Mouse (Mus musculus) cerebellum, adult 2 months (tissue): ENCODE data around the gene S100a7a.

Experiments used
- CTCF ChIP-seq: fragments of 200-500 bp; IDR thresholded peaks from 2 replicates; pipeline ENCODE4 v1.5.1; 2011; ENCODE audit warnings: low read depth, mild to moderate bottlenecking, control low read depth, low read length, moderate library complexity, borderline replicate concordance; ENCODE audit not compliant: insufficient read depth
- POLR2A ChIP-seq: fragments of 200-500 bp; IDR thresholded peaks from 2 replicates; pipeline ENCODE4 v1.6.1; 2011; ENCODE audit warnings: low read length, control low read depth, borderline replicate concordance; ENCODE audit not compliant: insufficient read depth

DNA sequence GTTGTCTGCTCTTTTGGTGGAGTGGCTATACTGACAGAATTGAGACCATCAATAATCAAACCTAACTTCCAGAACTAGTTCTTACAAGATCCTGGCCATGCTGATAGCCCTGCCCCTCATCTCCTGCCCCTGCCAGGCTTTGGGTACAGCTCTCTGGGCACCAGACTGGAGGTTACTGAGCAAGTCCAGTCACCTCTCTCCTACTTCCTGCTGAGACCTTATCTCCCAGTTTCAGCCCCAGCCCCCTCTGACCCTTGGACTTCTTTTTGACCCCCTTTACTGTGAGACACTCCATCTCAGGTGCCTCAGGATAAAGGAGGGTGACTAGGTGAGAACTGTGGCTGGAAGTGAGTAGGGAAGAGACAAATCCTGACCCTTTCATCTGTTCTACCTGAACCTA is 44.7 kb upstream of the S100a7a start:
- TF ChIP-seq POLR2A (no peak), CTCF (no peak)
